Mouse (Mus musculus): ENCODE data around the gene Pdcd7.

DNA sequence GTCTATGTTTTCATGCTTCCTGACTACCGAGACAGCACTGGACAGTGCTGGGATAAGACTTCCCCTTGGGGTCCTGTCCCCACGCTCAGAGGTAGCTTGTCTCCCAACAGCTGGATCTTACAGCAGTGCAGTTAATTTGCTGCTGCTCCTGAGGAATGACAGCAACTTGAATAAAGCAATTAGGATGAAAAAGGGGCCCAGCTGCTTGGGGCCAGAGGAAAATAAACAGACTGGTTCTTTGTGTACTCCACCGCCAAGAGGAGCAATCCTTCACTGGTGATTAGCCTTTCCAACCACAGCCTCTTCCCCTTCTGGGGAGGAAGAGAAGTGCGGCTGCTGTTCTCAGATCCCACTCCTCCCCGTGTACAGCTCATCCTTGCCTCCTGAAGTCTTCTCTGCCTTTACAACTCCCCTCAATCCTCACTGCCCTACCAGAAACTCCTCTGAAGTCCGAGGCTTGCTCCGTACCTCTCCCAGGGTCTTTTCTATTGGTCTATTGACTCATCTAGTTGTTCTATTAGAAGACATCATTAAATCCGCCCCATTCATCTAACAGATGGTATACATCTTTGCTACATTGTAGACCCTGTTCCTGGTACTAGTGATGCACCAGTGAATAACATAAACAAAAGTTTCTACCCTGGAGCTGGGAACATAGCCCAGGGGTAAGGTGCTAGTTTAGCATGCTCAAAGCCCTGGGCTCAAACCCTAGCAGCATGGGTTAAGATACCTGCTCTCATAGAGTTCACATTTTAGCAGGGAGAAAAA is 40.7 kb downstream of the Pdcd7 start:
- peak; percentile 13; the same call in 1 of the 2 replicates for TF ChIP-seq CTCF (IDR thresholded peaks at IDR 0.05; ENCODE audit: borderline replicate concordance, extremely low read depth, insufficient read depth, insufficient read length)
- TF ChIP-seq POLR2A (IDR thresholded peaks at IDR 0.05; ENCODE audit: borderline replicate concordance, extremely low read depth, insufficient read depth, insufficient read length, poor library complexity, severe bottlenecking) = no peak
